Mouse (Mus musculus) hindlimb bud, embryonic 11.5 days (tissue): ENCODE data around the gene Ntf3.

Experiments
- DNase-seq: peaks from one replicate; pipeline ENCODE4 v3.0.0-alpha.2; 2012; ENCODE audit warnings: low read depth, low spot score; ENCODE audit errors: extremely low spot score

The Ntf3 gene

DNA sequence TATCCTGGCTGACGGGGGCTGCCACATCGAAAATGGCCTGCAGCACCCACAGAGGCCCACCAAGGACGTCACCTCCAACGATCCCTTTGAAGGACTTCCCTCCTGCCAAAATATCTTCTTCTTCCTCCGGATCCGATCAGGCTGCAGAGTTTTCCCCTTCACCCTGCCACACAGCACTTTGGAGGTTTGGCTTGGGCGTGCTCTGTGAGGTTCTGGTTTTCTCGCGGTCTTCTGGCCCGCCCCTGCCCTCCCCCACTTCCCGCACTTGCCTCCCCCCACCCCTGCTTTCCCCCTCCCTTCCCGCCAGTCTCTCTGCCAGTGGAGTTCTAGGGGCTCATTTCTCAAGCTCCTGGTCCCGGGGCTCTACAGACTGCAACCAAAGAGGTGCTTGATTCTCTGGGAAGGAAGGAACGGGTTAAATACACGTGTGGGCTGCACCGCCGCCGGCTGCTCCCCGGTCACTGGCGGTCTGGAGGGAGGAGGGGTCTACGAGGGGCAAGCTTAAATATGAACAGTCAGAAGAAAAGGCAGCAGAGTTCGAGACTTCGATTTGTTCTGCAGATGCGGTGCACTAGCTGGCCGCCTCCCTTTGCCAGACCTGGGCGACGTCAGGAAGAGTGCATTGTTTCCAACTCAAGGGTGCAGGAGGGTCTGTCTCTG, at the start of gene Ntf3:
Gene Ntf3 (minus strand): TSS at position 363 of the 660 bp plus-strand sequence.
- DNase-seq = no peak

DNA sequence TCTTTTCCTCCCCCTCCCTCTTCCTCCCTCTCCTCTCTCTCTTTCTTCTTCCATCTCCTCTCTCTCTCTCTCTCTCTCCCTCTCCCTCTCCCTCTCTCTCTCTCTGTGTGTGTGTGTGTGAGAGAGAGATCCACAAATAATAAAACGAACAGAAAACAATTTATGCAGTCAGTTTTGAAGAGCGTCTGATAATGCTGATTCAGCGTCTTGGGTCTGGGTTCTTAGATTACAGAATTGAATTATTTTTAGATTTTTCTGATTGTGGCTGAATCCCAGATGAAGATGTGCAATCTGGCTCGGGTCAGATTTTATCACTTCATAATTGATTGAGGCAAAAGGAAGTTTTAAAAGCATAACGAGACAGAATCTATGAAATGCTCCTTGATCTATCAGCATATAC, 46.6 kb upstream of the Ntf3 start:
- no peak for DNase-seq

DNA sequence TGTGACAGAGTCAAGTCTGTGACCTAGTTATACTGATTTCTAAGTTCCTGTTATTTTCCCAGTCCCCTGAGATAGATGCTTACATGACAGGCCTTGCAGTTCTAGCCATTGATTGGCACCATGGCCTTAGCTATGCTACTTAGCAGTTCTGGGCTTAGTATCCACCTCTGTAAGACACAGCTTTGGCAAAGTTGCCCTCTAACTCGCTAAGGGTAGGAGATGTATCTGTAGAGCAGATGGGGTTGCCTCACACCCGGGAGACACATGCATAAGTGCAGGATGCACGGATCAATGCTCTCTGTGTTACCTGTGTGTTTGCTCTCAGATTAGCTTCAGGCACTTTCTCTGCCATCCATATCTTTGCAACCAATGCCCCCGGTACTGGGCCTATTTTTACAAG, 36.7 kb upstream of the Ntf3 start:
- DNase-seq = no peak

DNA sequence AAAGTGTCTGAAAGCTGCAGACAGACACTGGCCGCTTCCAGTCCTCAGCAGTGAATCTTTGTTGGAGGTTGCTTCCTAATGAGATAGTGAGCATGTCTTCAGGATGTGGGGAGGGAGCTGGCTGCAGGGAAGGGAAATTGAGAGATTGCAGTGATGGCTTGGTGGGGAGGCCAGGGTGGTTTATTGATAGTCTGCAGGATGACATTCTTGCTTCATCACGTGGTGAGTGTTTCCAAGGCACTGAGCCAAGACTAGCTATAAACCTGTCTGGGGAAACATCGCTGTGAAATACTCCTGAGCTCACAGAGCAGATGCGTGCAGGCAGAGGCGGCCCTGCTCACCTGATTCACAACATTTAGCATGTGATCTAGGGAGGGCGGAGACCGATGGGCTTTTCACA, 36.2 kb upstream of the Ntf3 start:
- no peak for DNase-seq

DNA sequence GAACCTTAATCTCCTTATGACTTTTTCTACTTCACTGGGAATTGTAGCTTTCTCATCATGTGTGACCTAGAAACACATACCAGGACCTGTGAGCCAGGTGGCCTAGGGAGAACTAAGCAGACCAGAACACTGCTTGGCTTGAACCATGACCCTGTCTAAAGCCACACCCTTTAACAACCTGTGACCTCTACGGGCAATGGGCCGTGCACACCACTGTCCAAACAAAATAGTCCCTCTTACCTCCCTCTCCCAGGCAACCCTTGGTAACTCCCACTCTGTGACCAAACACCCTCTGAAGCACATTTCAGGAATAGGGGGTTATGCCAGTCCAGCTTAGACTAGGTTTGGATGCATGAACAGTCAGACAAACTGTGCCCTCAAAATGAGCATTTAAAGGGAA, 35.0 kb upstream of the Ntf3 start:
- no peak for DNase-seq

DNA sequence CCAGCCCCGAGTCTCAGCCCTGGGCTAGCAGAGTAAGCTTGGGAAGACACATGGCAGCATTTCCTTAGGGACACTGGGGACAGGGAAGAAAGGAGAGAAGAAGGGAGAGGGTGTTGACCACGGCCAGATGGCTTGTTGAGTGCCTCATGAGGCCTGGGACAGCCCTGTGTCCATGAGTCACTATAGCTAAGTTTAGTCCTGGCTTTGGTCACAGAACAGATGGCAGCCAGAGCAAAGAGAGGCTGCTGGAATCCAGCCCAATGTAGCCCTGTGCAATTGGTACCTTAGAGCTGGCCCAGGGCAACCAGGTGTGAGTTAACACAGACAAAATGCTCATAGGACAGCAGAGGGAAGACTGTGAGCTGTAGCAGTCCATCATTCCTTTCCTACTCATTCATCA, 33.2 kb upstream of the Ntf3 start:
- no peak for DNase-seq

DNA sequence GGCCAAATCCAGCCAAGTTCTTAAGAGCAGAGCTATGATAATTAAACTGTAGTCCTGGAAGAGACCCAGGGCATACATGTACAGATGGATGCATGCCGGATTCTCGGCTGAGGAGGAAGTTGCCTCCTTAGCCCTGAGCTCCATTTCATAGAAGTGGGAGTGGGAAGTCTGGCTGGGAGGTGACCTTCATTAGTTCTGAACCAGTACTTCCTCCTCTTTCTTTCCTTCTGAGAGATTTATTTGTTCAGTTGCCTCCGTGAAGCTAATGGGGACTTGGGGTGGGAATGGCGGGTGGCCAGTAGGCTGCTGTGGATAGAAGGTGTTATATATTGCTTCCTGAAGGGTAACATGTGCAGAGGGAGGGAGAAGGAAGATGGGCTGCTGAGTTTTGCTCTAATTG, 28.1 kb upstream of the Ntf3 start:
- no peak for DNase-seq

DNA sequence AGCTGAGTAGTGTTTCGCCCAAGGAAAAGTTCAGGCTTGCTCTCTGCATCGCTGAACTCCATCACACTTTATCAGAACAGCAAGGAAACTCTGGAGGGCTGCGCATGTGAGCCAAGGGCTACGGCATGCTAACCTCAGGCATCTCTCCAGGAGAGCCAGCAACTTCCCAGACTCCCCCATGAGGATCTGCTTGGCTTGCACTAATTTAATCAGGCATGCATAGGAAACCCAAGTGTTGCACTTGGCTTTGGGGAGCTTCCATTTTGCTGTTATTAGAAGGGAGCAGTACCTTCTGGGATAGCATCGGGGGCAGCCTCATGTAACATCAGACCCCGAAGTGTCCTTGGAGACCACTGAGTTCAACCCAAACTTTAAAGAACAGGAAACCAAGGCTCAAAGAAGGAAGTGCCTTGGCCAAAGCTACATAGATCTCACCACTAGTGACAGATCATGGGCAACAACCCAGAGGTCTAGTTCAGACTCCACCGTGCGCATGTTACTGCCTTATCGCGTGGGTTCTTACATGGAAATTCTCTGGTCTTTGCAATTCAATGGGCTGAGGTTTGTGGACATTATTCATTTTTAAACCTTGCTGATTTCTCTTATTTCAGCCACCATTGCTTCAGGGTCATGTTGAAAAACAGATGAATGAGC, 23.6 kb upstream of the Ntf3 start:
- no peak for DNase-seq

DNA sequence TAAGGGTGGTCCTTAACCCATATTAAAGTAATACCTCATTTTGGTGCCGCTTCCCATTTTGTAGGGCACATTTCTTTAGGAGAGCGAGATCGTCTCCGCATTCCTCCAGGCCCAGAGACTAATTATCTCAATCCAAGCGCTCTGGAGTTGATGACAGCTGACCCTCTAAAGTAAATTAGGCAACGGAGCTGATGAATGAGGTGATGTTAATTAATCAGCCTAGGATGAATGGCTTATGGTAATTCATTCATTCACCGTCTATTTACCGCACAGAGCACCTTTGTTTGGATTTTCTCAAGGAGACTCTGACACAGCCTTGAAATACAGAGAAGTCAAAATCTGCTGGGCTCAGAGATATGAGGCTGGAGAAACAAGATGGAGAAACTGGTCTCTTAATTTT, 20.7 kb upstream of the Ntf3 start:
- DNase-seq = no peak

DNA sequence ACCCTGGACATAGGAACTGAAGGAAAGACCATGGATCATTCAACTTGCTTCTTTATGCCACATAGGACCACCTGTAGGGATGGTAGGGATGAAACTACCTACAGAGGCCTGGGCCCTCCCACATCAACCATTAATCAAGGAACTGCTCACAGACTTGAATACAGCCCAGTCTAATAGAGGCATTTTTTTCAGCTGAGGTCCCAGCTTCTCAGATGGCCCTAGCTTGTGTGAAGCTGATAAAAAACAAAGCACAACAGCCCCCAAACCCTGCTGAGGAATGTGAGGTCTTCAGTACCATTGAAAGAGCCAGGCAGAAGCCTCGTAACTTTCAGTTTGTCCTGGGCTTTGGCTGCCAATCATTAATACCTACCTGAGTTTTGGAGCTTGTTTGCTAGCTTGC, 19.4 kb upstream of the Ntf3 start:
- no peak for DNase-seq

DNA sequence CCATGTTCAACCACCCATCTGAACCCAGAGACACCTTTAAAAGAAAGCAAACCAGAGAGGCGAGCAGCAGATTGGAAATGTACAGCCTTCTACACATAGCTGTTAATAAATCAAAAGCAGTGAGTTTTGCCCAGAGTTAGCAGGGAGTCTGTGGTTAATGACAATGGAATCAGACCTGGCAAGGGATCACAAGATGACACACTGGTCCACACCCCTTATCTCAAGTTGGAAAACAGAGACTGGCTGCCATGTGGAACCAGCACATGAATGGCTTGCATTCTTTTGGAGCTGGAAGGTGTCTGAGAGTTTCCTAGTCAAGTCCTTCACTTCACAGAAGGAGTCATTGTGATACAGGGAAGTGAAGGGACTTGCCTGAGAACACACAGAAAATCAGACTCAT, 5.4 kb upstream of the Ntf3 start:
- DNase-seq = no peak

DNA sequence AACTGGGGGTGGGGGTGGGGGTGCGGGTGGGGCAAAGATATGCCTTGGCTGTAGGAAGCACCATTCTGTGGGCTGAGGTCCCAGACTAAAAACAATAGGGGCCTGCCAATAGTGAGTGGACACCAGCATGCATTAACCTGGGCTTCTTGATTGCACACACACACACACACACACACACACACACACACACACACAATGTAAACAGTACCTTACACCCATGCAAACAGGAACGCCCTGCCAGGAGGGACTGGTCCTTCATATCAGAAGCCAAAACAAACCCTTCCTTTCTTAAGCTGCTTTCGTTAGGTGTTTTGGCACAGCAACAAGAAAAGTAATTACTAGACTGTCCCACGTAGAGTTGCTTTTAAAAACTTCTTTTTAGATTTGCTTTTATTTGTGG, 4.1 kb upstream of the Ntf3 start:
- DNase-seq = no peak

DNA sequence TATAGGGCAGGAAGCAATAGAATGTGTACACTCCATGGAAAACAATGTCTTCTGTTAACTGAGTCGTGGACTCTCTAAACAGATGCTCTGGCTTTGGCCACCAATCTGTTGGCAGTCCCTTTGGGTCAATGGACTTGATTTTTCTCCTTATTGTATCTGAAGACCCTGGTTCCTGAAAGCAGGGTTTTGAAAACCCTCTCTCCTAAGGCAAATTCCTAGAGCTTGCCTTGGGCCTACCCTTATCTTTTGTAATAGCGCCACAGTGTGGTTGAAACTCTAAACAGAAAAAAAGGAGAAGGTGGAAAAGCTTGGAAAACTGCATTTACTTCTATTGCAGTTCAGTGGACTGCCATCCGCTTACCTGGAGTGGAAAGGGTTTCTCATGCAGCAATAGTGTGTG, 1.0 kb upstream of the Ntf3 start:
- DNase-seq = no peak

DNA sequence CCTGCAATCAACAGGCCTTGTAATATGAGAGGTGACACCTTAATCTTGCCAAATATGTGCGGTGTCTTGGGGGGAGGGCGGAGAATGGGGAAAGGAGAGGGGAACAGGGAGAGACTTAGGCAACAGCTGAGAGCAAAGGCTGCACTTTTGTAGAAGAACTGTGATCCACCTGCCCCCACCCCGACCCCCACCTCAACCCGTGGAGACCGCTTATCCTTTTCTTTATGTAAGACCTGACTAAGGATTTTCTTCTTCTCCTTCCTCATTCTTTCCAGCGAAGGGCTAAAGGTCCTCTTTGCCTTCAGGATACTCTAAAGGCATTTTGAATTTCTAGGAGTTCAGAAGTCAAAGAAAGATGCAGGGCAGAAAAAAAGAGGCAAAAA, 489 bp upstream of the Ntf3 start:
- no peak for DNase-seq

DNA sequence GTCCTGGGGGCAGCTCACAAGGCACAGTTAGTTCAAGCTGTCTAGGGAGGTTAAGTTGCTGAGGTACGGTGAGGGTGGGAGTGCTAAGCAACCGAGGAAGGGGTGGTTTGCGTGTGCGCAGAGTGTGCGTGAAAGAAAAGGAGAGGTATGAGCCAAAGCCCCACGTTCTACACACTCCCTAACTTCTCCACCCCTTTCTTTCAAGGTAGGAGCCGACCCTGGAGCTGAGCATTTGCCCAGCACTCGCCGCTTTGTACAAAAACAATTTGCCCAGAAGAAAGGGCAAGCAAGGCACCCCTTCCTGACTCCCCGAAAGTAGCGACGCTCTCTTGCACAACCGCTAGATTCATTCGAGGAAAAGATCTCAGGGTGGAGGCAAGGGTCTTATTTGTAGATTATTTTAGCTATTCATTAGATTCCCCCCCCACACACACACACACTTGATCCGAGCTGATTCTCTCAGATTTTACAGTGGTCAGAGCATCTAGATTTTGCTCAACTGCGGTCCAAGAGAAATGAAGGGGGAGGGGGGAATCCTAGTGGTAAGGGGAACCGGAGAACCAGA, 1.0 kb downstream of the Ntf3 start:
- DNase-seq = no peak

DNA sequence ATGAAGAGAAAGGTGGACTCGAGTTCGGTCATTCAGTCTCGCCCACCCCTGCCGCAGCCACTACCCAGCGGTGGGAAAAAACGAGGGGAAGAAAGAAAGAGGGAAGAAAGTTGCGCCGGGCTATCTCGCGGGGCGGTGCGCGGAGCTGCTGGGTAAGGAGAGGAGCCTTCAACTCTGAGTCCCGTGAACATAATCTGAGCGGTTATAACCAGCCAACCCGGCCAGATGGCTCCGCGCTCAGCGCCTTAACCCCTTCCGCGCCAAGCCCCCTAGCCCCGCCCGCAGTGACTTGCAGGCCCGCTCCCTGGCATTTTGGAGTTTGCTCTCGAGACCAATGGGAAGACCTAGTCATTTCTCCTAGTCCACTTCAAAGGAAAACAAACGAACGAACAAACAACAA, 1.9 kb downstream of the Ntf3 start:
- DNase-seq = no peak

DNA sequence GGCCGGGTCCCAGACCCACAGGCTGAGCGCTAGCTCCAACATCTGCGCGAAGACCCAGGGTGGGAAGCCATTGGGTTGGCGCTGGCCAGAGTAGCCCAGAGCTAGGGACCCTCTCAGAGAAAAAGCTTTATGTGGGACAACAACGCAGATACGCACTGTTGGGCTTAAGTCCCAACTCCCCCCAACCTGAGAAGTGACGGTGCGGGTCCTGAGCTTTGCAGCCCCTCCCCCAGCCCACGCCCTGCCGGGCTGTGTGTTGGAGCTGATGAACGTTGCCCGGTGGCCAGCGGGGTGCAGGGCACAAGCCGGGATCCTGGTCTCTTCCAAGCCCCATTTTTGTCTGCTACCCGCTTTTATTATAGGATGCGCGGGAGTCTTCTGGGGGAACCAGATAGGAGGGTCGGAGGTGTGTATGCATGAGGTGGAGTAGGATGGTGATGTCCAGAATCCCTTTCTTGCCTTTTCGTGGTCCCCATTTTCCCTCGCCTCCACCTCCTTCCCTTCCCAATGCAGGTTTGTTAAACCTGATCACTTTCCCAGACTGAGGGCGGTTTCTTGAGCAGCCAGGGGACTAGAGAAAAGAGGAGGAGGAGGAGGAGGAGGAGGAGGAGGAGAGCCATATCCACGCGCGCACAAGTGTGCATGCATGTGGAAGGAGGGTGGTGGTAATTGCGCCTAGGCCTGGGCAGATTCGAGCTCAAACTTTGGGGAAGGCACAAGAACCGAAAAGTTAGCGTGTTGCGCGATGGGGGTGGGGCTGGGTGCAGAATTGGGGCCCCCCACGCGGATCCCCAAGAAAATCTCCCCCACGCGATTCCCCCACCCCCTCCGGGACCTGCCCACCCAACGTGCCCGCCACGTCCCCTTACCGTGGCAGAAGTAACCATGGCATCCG, 2.6 kb downstream of the Ntf3 start:
- DNase-seq = no peak

DNA sequence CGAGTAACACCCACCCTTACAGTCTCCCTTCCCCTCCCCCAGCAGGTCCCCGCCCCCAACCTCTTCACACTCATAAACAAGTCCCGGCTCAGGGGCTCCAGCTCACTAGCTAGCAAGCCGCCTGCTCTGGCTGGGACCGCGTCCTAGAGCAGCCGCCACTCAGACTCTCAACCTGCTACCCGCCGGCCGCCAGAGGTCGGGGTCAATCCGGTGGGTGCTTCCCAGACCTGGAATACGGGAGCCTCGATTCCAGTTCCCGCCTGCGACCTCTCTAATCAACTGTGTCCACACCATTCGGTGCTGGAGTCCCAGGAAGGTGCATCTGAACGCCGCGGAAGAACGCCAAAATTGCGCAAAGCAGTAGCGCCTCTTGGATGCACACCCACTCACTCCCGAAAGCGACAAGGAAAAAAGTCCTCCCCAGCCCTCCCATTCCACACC, 3.5 kb downstream of the Ntf3 start:
- DNase-seq = no peak

DNA sequence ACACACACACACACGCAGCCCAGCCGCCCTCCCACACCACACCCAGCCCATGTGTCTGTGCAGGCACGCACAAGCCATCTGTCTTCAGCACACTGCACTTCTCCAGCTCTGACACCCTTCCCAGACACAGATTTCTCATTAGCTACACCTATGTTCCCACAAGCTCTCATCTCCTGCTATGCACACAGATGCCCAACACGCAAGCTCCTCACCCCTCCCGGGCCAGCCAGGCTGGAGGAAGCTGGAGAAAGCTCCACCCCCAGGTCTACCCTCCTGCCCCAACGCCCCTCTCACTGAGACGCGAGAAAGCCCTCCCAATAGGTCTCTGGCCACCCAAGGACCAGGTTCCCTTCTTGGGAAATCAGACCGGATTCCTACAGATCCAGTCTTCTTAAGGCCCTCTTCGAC, 4.4 kb downstream of the Ntf3 start:
- no peak for DNase-seq

DNA sequence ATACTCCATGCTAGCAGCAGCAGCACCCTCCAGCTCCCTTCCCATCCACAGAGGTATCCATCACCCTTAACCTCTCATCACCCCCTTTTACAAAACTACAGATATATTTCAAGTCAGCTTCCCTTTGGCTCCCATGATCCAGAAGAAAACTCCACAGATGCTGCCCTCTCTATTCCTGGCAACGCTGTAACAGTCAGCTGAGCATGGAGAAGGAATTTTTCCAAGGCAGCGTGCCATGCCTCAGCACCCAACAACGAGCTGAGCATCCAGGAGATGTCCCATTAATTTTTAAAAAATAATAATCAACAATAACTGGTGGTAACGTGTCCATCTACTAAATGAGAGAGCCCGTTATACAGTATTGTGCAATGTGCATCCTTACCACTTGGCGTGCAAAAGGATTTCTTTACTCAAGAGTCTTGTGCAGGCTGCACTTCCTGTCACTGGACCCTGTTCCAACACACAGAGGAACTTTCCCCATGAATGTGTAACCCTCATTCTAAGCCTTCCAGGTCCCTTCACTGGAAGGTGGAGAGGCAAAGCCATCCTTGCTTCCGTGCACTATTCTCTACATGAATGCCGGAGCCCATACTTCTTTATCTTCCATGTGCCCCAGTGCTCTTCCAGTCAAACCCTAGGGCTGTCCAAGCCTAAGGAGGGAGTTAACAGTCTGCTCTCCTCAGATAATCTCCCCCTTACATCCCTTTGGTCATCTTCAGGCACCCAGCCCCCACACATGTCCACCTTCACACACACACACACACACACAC, 5.0 kb downstream of the Ntf3 start:
- DNase-seq = no peak

DNA sequence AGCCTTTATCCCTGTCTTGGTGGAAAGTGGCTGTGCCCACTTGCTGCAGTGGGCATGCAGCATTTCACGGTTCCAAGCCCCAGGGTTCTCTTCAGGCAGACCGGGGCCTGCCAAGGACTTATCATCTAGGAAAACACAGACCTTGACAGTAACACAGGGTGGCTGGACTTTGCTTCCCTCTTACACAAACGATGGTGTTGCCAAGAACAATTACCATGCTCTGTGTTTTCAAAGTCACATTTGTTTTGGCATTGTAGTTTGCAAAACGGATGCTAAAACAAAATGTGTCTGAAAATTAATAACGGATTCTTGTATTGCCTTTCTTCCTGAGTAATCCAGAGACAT, 6.7 kb downstream of the Ntf3 start:
- DNase-seq = no peak
